Mouse (Mus musculus): Measurements from ENCODE around the gene Phactr1. TPM values are rescaled to one million over a fixed set of nuclear protein-coding genes. Genes with fewer than 3 reads are reported as not detected.

Gene Phactr1
- polyA plus RNA-seq, 1 experiment from 2014 or later: 6.4 TPM

DNA sequence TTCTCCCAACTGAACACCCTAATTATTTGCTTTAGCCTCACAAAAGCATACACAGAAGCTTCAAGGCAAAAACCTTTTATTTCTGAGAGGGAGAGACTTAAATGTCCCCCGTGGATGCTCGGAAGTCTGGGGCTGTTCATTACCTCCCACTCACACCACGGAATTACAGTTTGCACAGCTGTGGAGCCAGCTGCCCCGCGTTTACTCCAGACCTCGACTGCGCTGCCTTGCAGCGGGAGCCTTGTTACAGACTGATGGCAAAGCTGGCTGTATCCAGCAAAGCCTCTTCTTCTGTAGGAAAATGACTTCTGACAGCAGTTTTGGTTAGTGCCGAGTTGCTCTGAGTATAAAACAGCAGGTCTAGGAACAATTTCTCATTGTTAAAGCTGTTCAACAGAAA lies 39.0 kb downstream of the Phactr1 start:
- Histone ChIP-seq H3K27me3 (no peaks in the 10 kb centered on the region), H3K4me3 (no peak overlapping the region), H3K4me1 (no peaks in the 10 kb centered on the region), H3K9ac (no peak overlapping the region), H3K9me3 (no peaks in the 10 kb centered on the region), H3K36me3 (no peaks in the 10 kb centered on the region), H3K27ac (no peak overlapping the region), H3K4me2 (no peak overlapping the region)
- ATAC-seq (ENCODE audit: insufficient number of reproducible peaks, low FRiP score, low TSS enrichment, low read depth): no peak
- WGBS: 14% methylated on average over 9 of the region's 9 CpGs

DNA sequence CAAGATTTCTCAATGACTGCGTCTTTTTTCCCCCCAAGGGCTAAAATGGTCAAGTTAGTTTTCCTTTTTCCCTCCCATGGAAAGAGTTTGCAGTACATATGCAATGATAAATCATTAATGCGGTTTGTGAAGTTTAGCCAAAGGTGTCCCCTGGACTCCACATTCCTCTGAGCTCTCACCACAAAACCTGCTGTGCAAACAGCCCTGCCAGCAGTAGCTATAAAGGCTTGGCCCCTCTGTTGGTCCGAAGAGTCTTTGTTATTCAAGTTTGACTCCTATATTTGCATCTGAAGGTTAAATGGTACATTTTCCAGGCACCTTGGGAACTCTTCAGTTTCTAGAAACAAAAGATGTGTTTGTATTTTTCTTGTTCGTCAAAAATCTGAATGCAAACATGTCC lies 39.7 kb downstream of the Phactr1 start:
- no peak for ATAC-seq (ENCODE audit: insufficient number of reproducible peaks, low FRiP score, low TSS enrichment, low read depth)
- WGBS: 43% methylated on average over 4 of the region's 4 CpGs
- H3K4me2 ChIP-seq: no peak overlapping the region
- no peaks in the 10 kb centered on the region for H3K27me3 ChIP-seq
- no peaks in the 10 kb centered on the region for H3K4me1 ChIP-seq
- H3K9me3 ChIP-seq: no peaks in the 10 kb centered on the region
- H3K36me3 ChIP-seq: no peaks in the 10 kb centered on the region
- H3K9ac ChIP-seq: no peak overlapping the region
- no peak overlapping the region for H3K4me3 ChIP-seq
- no peak overlapping the region for H3K27ac ChIP-seq

DNA sequence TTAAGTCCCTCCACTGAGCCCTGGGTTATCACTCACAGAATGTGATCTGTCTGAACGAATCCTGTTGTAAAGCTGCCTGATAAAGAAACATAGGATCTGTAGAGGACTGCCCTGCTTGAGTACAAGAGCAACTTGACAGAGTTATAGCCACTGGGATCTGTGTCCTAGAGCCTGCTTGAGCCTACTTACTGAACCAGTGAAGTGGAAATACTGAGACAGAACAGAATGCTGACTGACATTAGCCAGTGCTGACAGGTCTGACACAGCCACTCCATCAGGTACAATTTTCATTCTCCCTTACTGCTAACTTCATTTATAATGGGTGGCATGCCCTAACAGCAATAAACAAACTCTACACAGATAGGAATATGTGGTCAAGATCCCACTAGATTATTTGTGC lies 40.2 kb downstream of the Phactr1 start:
- H3K27me3 ChIP-seq: no peaks in the 10 kb centered on the region
- no peaks in the 10 kb centered on the region for H3K9me3 ChIP-seq
- no peak overlapping the region for H3K9ac ChIP-seq
- 12% methylated on average over 1 of the region's 1 CpGs for WGBS
- no peak overlapping the region for H3K27ac ChIP-seq
- H3K4me1 ChIP-seq: no peaks in the 10 kb centered on the region
- no peak overlapping the region for H3K4me2 ChIP-seq
- no peaks in the 10 kb centered on the region for H3K36me3 ChIP-seq
- H3K4me3 ChIP-seq: no peak overlapping the region
- ATAC-seq (ENCODE audit: insufficient number of reproducible peaks, low FRiP score, low TSS enrichment, low read depth): no peak

DNA sequence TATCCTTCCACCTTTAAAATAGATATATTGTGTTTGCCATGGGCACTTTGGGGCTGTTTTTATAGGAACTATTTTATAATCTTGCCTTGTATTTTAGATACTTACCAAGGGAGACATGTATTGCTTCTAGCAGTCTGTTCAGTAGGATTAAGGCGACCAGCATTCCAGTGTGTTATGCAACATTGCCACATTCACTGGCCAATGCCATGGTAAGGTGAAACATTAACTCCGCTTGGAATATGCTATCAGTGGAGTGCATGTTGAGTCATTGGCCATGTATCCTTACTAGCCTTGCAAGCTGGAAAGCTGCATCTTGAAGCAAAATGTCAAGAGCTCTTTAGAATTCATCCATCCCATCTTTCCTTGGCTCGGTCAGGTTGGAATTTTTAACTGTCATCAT lies 43.6 kb downstream of the Phactr1 start:
- no peak for ATAC-seq (ENCODE audit: insufficient number of reproducible peaks, low FRiP score, low TSS enrichment, low read depth)
- no peak overlapping the region for H3K27ac ChIP-seq

DNA sequence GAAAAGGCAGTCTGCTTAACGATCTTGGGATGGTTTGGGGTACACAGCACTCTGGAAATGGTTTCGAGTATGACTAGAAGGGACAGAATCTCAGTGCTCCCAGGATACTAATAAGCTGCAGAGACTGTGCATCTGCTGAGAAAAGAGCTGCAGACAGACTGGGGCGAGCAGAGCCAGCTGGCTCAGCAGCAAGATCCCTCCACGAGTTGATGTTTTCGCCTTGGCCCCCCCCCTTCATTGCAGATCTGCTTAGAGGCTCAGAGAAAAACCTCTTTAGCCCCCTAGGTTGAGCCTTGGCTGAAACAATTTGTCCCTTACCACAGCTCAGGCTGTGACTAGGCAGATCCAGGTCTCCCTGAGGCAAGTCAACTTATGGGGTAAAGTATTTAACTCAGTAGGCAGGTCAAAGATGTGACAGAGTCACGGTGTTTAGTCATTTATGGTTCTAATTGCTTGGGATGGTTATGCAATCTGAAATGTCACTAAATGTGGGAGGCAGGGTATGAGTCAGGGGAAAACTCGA lies 45.3 kb downstream of the Phactr1 start:
- Histone ChIP-seq H3K4me1 (no peaks in the 10 kb centered on the region), H3K4me2 (no peak overlapping the region), H3K36me3 (no peaks in the 10 kb centered on the region), H3K27ac (no peak overlapping the region), H3K4me3 (no peak overlapping the region), H3K27me3 (no peaks in the 10 kb centered on the region), H3K9ac (no peak overlapping the region), H3K9me3 (no peaks in the 10 kb centered on the region)
- ATAC-seq (ENCODE audit: insufficient number of reproducible peaks, low FRiP score, low TSS enrichment, low read depth): no peak
- whole genome bisulfite sequencing: 53% methylated on average over 7 of the region's 7 CpGs

More for the DNA sequence above, 43.6 kb downstream of the Phactr1 start:
- WGBS: 85% methylated on average over 3 of the region's 3 CpGs
- H3K4me3 ChIP-seq: no peak overlapping the region
- no peaks in the 10 kb centered on the region for H3K27me3 ChIP-seq
- H3K9me3 ChIP-seq: no peaks in the 10 kb centered on the region
- H3K4me2 ChIP-seq: no peak overlapping the region
- H3K4me1 ChIP-seq: no peaks in the 10 kb centered on the region
- no peaks in the 10 kb centered on the region for H3K36me3 ChIP-seq
- no peak overlapping the region for H3K9ac ChIP-seq

DNA sequence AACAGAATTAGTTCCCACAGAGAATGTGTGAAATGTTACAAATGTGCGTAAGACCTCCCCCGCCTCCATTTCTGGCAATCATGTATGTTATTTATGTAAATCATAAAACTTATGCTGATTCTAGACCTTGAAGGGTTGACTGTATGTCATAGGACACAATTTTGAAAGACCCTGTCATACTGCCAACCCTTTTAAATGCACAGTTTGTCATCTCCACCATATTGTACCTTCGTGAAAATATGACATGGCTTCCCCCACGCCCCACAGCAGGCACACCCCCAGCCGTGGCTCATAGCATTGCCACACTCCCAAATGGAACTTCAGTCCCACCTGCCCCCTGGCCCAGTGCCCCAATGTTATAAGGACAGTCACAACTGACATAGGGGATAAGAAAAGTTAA lies 57.1 kb downstream of the Phactr1 start:
- Histone ChIP-seq H3K27ac (no peak overlapping the region), H3K9ac (no peak overlapping the region), H3K4me2 (no peak overlapping the region), H3K4me1 (no peaks in the 10 kb centered on the region), H3K4me3 (no peak overlapping the region), H3K27me3 (no peaks in the 10 kb centered on the region), H3K36me3 (no peaks in the 10 kb centered on the region), H3K9me3 (no peaks in the 10 kb centered on the region)
- WGBS: 86% methylated on average over 5 of the region's 5 CpGs
- no peak for ATAC-seq (ENCODE audit: insufficient number of reproducible peaks, low FRiP score, low TSS enrichment, low read depth)

DNA sequence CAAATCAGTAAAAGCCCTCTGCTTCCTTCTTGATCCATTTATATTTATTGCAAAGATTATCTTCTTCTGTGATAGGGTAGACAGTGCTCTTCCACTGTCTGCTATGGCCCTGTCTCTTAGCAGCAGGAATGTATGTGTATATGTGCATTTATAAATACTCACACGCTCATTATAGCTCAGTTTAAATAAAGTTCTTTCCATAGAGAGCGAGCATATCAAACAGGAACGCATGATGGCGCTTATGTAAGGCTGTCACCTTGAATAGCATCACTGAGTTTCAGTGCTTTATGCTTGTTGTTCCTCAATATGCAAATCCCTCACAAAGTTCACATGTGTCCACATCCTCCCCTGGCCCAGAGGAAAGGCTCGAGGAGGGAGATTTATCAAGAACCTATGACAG lies 57.7 kb downstream of the Phactr1 start:
- Histone ChIP-seq H3K27ac (no peak overlapping the region), H3K36me3 (no peaks in the 10 kb centered on the region), H3K4me1 (no peaks in the 10 kb centered on the region), H3K4me2 (no peak overlapping the region), H3K4me3 (no peak overlapping the region), H3K27me3 (no peaks in the 10 kb centered on the region), H3K9ac (no peak overlapping the region), H3K9me3 (no peaks in the 10 kb centered on the region)
- WGBS: 82% methylated on average over 5 of the region's 5 CpGs
- no peak for ATAC-seq (ENCODE audit: insufficient number of reproducible peaks, low FRiP score, low TSS enrichment, low read depth)

DNA sequence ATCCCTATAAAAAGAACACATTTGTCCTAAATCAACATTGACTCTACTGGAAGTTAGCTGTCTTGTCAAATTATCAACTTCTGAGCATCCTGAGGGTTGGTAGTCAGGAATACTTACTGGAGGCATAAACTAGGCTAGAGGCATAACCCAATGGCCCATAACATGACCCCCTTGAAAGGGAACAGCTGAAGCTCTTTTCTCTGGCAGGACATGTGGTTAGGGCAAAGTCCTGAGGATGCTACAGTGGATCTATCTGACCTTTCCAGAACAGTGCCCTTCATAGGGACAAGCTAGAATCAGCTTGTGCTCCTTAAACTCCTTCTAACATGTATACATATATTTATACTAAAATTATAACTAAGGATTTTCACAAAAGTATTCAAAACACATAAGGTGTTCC lies 61.8 kb downstream of the Phactr1 start:
- Histone ChIP-seq H3K27ac (no peak overlapping the region), H3K36me3 (no peaks in the 10 kb centered on the region), H3K4me3 (no peak overlapping the region), H3K9me3 (no peaks in the 10 kb centered on the region), H3K9ac (no peak overlapping the region), H3K27me3 (no peaks in the 10 kb centered on the region), H3K4me1 (no peaks in the 10 kb centered on the region), H3K4me2 (no peak overlapping the region)
- no peak for ATAC-seq (ENCODE audit: insufficient number of reproducible peaks, low FRiP score, low TSS enrichment, low read depth)

DNA sequence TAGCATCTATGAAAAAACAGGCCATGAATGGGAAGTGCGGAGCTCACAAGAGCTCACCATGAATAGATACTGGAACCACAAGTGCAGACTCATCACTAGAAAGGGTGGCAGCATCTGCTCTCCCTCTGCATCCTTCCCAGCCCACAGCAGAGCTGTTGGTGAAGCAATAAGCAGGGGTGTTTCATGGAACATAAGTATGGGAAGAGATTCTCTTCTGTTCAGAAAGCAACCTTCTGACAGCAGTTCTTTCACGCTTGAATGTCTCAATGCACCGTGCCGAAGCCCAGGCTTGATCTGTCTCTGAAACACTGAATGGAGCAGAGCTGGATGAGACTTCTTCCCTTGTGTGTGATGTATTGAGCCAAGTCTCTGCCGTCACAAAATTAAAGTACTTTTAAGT lies 64.0 kb downstream of the Phactr1 start:
- no peaks in the 10 kb centered on the region for H3K36me3 ChIP-seq
- 87% methylated on average over 5 of the region's 5 CpGs for WGBS
- no peak overlapping the region for H3K27ac ChIP-seq
- no peaks in the 10 kb centered on the region for H3K27me3 ChIP-seq
- H3K4me3 ChIP-seq: no peak overlapping the region
- H3K9me3 ChIP-seq: no peaks in the 10 kb centered on the region
- ATAC-seq (ENCODE audit: insufficient number of reproducible peaks, low FRiP score, low TSS enrichment, low read depth): no peak
- H3K9ac ChIP-seq: no peak overlapping the region
- H3K4me1 ChIP-seq: no peaks in the 10 kb centered on the region
- H3K4me2 ChIP-seq: no peak overlapping the region

DNA sequence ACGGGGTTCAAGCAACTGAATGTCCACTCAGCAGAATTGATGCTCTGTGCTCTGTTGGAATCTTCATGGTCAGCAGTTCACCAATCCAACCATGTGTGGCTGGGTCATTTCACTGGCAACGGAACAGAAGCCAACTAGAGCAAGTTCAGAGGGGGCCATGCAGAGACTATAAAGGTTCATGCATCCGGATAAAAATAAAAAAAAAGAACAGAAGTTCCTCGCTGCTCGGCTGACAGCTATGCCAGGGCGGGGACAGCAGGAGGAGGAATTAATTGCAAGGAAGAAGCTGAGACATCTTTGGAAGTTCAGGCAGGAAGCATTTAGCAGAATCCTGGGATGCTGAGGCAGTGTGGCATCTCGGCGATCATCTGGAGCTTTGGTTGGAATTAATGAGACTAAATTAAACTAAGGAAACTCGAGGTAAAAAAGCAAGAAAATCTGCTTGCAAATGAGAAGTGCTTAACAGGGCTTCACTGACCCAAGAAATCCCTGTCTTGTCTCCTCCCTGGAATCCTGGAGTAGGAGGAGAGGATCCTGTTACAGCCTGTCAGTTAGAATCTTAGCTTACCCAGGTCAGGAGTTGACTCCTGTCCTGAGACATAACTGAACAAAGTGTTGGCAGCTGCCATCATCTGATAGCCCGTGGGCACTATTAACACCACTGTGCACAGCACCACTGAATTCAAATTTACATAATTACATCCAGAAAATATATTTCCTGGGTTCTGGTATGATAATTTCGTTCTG lies 77.4 kb downstream of the Phactr1 start:
- no peak overlapping the region for H3K4me2 ChIP-seq
- no peaks in the 10 kb centered on the region for H3K9me3 ChIP-seq
- no peaks in the 10 kb centered on the region for H3K36me3 ChIP-seq
- WGBS: 22% methylated on average over 11 of the region's 11 CpGs
- H3K27me3 ChIP-seq: no peaks in the 10 kb centered on the region
- no peaks in the 10 kb centered on the region for H3K4me1 ChIP-seq
- no peak overlapping the region for H3K27ac ChIP-seq
- no peak for ATAC-seq (ENCODE audit: insufficient number of reproducible peaks, low FRiP score, low TSS enrichment, low read depth)
- H3K9ac ChIP-seq: no peak overlapping the region
- H3K4me3 ChIP-seq: no peak overlapping the region

DNA sequence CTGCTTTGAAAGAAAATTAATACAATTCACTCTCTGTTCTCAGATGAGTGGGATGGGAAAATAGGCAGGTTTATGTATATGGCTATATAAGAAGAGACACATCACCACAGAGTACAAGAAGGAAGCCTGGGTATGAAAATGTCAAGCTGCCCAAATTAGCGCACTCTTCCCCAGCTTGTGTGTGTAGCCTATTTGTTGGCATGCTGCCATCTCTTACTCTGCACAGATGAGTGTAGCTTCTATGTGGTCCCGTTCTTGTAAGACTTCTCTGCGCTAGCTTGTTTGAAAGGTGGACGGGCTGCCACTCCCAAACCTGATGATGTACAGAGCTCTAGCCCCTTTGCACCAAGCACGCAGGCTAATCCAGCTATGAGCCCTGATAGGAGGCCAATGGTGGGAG lies 78.7 kb downstream of the Phactr1 start:
- Histone ChIP-seq H3K9me3 (no peaks in the 10 kb centered on the region), H3K4me1 (no peaks in the 10 kb centered on the region), H3K27ac (no peak overlapping the region), H3K36me3 (no peaks in the 10 kb centered on the region), H3K4me3 (no peak overlapping the region), H3K4me2 (no peak overlapping the region), H3K27me3 (no peaks in the 10 kb centered on the region), H3K9ac (no peak overlapping the region)
- 57% methylated on average over 5 of the region's 5 CpGs for WGBS
- no peak; the same call in 1 of the 2 replicates for ATAC-seq (ENCODE audit: insufficient number of reproducible peaks, low FRiP score, low TSS enrichment, low read depth)

DNA sequence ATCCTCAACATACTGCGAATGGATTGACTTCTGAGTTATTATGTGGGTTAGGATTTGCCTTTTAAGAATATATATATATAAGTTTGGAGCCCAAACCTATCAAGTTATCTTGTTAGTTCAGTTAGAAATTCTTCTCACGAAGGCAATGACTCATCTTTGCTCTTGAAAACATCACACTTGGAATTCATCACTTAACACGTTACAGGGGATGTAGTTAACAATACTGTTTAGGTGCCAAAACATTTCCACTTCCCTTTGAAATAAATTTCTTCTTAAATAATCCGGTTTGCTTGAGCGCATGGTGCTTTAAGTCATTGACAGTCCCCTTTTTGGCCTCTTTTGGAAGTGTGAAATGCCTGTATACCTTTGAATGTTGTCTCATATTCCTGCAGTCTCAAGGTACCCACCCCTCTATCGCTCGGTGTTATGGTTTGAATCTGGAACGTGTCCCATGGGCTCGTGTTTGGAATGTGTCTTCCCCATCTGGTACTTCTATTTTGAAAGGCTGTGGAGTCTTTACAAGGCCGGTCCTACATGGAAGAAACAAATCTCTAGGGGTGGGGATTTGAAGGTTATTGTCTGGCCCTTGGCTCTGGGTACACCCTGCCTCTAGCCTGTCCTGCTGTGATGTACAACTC lies 80.6 kb downstream of the Phactr1 start:
- no peak for ATAC-seq (ENCODE audit: insufficient number of reproducible peaks, low FRiP score, low TSS enrichment, low read depth)
- WGBS: 71% methylated on average over 10 of the region's 10 CpGs
- no peaks in the 10 kb centered on the region for H3K4me1 ChIP-seq

More for the DNA sequence above, 80.6 kb downstream of the Phactr1 start:
- no peaks in the 10 kb centered on the region for H3K9me3 ChIP-seq
- no peak overlapping the region for H3K4me2 ChIP-seq
- H3K27me3 ChIP-seq: no peaks in the 10 kb centered on the region
- H3K36me3 ChIP-seq: no peaks in the 10 kb centered on the region
- no peak overlapping the region for H3K9ac ChIP-seq
- no peak overlapping the region for H3K4me3 ChIP-seq
- H3K27ac ChIP-seq: no peak overlapping the region
